Mouse (Mus musculus) liver, embryonic 16.5 days (tissue): Measurements from ENCODE around the gene Hkdc1. TPM values are rescaled to one million over a fixed set of nuclear protein-coding genes. Genes with fewer than 3 reads are reported as not detected.

Experiments
- ATAC-seq: fragments of 200-750 bp; cut with Nextera tagmentation; 2 replicates; pipeline ENCODE4 v1.8.0; 2017; ENCODE audit warnings: low read depth, mild to moderate bottlenecking, moderate number of reproducible peaks, moderate library complexity
- H3K27ac ChIP-seq: fragments of 300-500 bp; sonication (generic); 2 replicates; pipeline ENCODE4 v1.5.1; 2014; ENCODE audit warnings: mild to moderate bottlenecking, low read length
- H3K27me3 ChIP-seq: fragments of 300-500 bp; sonication (generic); 2 replicates; pipeline ENCODE4 v1.6.1; 2014; ENCODE audit warnings: low read depth, low read length, mixed read lengths; ENCODE audit not compliant: control insufficient read depth, insufficient read depth
- H3K36me3 ChIP-seq: fragments of 300-500 bp; sonication (generic); 2 replicates; pipeline ENCODE4 v1.6.1; 2014; ENCODE audit warnings: mild to moderate bottlenecking; ENCODE audit not compliant: control insufficient read depth, insufficient read depth
- H3K4me1 ChIP-seq: fragments of 300-500 bp; sonication (generic); 2 replicates; pipeline ENCODE4 v1.6.1; 2014; ENCODE audit warnings: low read depth, low read length, mixed read lengths; ENCODE audit not compliant: control insufficient read depth
- H3K4me2 ChIP-seq: fragments of 300-500 bp; sonication (generic); 2 replicates; pipeline ENCODE4 v1.6.1; 2014; ENCODE audit warnings: low read depth, low read length, mixed read lengths
- H3K4me3 ChIP-seq: fragments of 300-500 bp; sonication (generic); 2 replicates; pipeline ENCODE4 v1.5.1; 2014; ENCODE audit warnings: low read depth, mild to moderate bottlenecking, low read length
- H3K9ac ChIP-seq: fragments of 300-500 bp; sonication (generic); 2 replicates; pipeline ENCODE4 v1.6.1; 2014; ENCODE audit warnings: low read depth, low read length
- H3K9me3 ChIP-seq: fragments of 300-500 bp; sonication (generic); replicated peaks from 2 replicates; pipeline ENCODE4 v1.6.1; 2016; ENCODE audit warnings: low read length; ENCODE audit not compliant: control insufficient read depth
- WGBS: fragments of 180-500 bp; shearing (Covaris S2); extraction: QIAGEN DNeasy Blood & Tissue Kit; methylation state at CpG from one replicate; pipeline ENCODE4 v1.1.7; 2014; ENCODE audit not compliant: insufficient replicate concordance; 5-methylcytosine and 5-hydroxymethylcytosine counted together
- polyA plus RNA-seq: library from polyadenylated mRNA; unstranded; fragments of >200 nt; fragmentation: Nextera tagmentation; extraction: Ambion mirVana; gene quantifications from 2 replicates; pipeline ENCODE4 v1.2.1, GENCODE M21; 2015

Hkdc1 gene
- polyA plus RNA-seq, 1 experiment from 2014 or later, result 14.0 TPM

DNA sequence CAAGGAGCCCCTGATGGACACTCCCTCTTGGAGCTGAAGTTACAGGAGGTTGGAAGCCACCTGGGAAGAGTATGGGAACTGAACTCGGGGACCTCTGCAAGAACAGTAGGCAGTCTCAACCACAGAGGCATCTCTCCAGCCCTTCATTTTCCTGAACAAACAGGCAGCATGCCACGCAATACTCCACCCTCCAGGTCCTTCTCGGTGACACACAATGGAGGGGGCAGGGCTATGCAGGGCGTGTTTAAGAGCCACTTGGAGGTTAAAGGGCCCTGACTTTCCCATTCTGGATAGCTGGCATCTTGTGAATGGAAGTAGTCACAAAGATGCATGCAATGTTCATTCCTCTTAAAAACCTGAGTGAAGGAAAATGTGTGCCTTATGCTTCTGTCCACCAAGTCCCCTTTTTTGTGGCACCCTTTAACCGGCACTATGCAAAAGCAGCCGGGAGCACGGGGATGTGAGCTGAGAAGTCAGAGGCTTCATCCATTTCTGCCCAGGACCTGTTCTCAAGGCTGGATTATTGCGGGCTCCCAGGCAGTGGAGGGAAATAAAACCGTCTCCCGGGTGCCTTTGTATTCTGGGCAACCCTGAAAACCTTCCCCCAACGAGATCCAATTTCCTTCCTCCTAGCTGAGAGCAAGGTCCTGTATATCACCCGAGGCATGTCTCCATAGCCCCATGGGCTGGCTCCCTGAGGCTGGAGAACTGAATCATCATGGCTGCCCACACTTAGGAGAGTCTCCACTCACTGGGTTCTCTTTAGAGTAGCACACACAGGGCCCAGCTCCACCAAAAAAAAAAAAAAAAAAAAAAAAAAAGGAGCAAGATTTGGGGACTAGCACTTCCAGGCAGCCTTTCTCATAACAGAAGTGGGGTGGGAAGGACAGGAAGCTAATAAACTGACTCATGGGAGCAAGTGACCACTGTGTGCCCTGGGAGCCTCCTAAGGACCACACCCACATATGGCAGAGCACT is 85.4 kb downstream of the Hkdc1 start:
- Histone ChIP-seq H3K9ac (peak overlapping the region; percentile 5; the same call in 1 of the 2 replicates), H3K36me3 (no peaks in the 10 kb centered on the region), H3K9me3 (no peaks in the 10 kb centered on the region), H3K4me1 (peaks cover 79% of the 10 kb centered on the region), H3K27ac (peak overlapping the region; percentile 69), H3K4me3 (peak overlapping the region; percentile 5), H3K27me3 (no peaks in the 10 kb centered on the region), H3K4me2 (peak overlapping the region; percentile 40)
- 16% methylated on average over 12 of the region's 12 CpGs for WGBS
- no peak for ATAC-seq

- Histone ChIP-seq H3K27me3 (no peaks in the 10 kb centered on the region), H3K4me3 (peak overlapping the region; percentile 15), H3K4me2 (peak overlapping the region; percentile 30), H3K27ac (peak overlapping the region; percentile 39), H3K9me3 (no peaks in the 10 kb centered on the region), H3K4me1 (peaks cover 84% of the 10 kb centered on the region), H3K36me3 (no peaks in the 10 kb centered on the region), H3K9ac (peak overlapping the region; percentile 35; the same call in 1 of the 2 replicates)
- ATAC-seq, result no peak
- 19% methylated on average over 6 of the region's 6 CpGs for whole genome bisulfite sequencing
These were observed 86.9 kb downstream of the Hkdc1 start for GRCm38 (mm10) chr10:62335423-62335776.

DNA sequence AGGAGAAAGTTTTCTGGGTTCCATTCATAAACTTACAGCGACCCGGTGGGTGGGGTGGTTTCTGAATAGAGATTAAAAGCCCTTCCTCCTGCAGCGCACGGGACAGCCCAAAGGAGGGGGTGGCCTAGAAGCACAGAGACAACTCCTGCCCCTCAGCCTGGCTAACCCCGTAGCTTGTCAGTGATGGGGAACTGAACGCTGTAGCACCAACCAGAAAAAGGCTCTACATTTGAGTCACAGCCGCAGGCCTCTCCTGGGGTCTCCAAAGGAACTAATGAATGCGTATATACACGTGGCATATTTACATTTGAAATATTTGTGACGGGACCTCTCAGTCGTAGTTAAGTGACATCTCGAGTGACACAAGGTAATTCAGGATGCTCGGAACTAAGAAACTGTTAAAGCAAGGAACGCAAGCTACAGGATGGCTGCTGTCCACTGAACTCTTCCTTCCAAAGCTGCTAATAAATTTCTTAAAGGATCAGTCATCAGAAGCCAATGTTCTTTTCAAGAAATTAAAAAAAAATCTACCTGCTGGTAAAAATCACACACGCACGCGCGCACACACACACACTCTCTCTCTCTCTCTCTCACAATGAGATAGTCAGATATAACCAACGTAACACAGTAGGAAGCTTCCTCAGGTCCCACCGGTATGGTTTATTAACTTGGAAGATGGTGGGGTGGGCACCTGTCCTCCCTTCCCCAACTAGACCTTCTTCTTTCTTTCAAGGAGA is 87.4 kb downstream of the Hkdc1 start:
- Histone ChIP-seq H3K9ac (0 out of 2 replicates have a peak overlapping the region, but pooled peaks have one; percentile 35), H3K4me1 (peaks cover 88% of the 10 kb centered on the region), H3K4me2 (peak overlapping the region; percentile 30), H3K27ac (peak overlapping the region; percentile 39), H3K36me3 (peaks cover 2% of the 10 kb centered on the region; the same call in 1 of the 2 replicates), H3K4me3 (peak overlapping the region; percentile 15), H3K9me3 (no peaks in the 10 kb centered on the region), H3K27me3 (no peaks in the 10 kb centered on the region)
- 48% methylated on average over 20 of the region's 20 CpGs for WGBS
- no peak for ATAC-seq

DNA sequence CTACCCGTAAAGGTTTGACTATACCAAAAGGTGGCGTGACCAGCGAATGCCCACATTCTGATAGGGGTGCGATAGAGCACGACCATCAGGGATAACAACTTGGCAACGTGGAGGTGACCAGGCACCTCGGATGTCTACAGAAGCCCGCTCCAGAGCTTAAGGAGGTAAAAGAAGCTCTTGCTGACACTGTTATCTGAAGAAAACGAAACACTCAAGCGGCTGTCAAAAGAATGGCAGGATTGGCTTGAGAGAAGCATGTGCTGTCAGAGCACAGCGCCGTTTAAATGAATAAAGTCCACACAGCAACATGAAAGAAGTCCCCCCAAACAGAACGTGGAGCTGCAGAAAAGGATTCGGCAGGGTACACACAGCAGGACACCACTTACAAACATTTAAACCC is 89.0 kb downstream of the Hkdc1 start:
- H3K27ac ChIP-seq, result peak overlapping the region; percentile 93
- H3K36me3 ChIP-seq, result peaks cover 10% of the 10 kb centered on the region
- H3K4me1 ChIP-seq, result peaks cover 91% of the 10 kb centered on the region
- 62% methylated on average over 14 of the region's 14 CpGs for WGBS
- no peak overlapping the region; the same call in none of the 2 replicates for H3K4me3 ChIP-seq
- no peaks in the 10 kb centered on the region for H3K27me3 ChIP-seq
- H3K4me2 ChIP-seq, result peak overlapping the region; percentile 74
- H3K9ac ChIP-seq, result peak overlapping the region; percentile 61
- H3K9me3 ChIP-seq, result no peaks in the 10 kb centered on the region
- no peak for ATAC-seq

Other genes starting within 250 kb of the Hkdc1 start
- 10.1 and 12.0 TPM in 2 replicates for gene Tspan15, start 191.2 kb downstream of the Hkdc1 start, polyA plus RNA-seq
- 0.07 TPM in 1 of 2 replicates, not detected in the other for gene Tacr2, start 170.1 kb downstream of the Hkdc1 start, polyA plus RNA-seq
- gene Hk1, start 42.6 kb downstream of the Hkdc1 start, polyA plus RNA-seq, result 94.2 and 98.9 TPM in 2 replicates
- 0.08 and 0.09 TPM in 2 replicates for gene 4930507D05Rik, start 27.0 kb upstream of the Hkdc1 start, polyA plus RNA-seq
- gene Supv3l1, start 27.2 kb upstream of the Hkdc1 start, polyA plus RNA-seq, result 11.4 and 11.6 TPM in 2 replicates
- 38.0 and 44.0 TPM in 2 replicates for gene Vps26a, start 64.3 kb upstream of the Hkdc1 start, polyA plus RNA-seq
- gene Srgn, start 105.0 kb upstream of the Hkdc1 start, polyA plus RNA-seq, result 62.1 and 65.8 TPM in 2 replicates
- 8.6 and 9.9 TPM in 2 replicates for gene Kif1bp, start 156.0 kb upstream of the Hkdc1 start, polyA plus RNA-seq
- 9.6 and 10.3 TPM in 2 replicates for gene Ddx21, start 179.8 kb upstream of the Hkdc1 start, polyA plus RNA-seq
- 34.4 and 35.4 TPM in 2 replicates for gene Ddx50, start 228.7 kb upstream of the Hkdc1 start, polyA plus RNA-seq